Mouse (Mus musculus): Measurements from ENCODE around the gene Zbtb2.

Zbtb2 gene

DNA sequence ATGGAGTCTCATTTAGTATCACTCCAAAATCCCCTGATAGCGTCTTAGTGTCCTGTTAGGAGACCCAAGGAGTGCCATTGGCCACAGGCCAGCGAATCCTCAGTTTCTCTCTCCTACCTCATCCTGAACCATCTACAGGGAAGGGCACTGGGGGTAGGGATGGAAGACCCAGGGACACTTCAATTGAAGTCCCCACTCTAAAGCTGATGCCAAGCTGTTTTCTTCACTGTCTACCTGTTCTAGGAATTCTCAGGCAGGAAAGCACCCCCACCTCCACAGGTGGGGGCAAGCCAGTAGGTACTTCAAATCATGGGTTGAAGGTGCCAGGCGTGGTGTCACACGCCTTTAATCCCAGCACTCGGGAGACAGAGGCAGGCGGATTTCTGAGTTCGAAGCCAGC is 3.7 kb downstream of the Zbtb2 start:
- no peak for DNase-seq

- DNase-seq = no peak
Measured at GRCm38 (mm10) chr10:4380748-4381147, 7.2 kb downstream of the Zbtb2 start.

DNA sequence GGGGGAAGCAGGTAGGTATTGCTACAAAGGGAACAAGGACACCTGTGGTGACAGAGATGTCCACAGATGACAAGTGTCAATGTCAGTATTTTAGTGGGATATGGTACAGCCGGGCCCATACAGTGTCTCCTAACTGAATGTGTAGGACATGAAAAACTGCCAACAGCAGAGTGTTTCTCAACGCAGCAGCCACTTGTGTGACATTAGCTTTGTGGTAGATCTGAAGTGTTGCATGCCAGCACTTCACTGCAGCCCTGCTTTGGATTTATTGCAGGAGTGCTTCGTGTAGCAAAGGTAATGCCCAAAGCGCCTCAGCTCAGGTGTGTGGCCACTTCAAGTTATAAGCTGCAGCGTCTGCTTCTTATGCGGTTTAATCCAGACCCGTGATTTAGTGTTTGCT is 11.0 kb downstream of the Zbtb2 start:
- no peak for DNase-seq

GRCm38 (mm10) chr10:4376461-4376860 is 11.4 kb downstream of the Zbtb2 start:
- no peak for DNase-seq

- DNase-seq = no peak
Measured at GRCm38 (mm10) chr10:4375267-4375666, 12.6 kb downstream of the Zbtb2 start.

GRCm38 (mm10) chr10:4374734-4375133 is 13.2 kb downstream of the Zbtb2 start:
- no peak for DNase-seq

- DNase-seq = no peak
Measured at GRCm38 (mm10) chr10:4374239-4374638, 13.7 kb downstream of the Zbtb2 start.

GRCm38 (mm10) chr10:4373558-4373957 is 14.3 kb downstream of the Zbtb2 start:
- no peak for DNase-seq

DNA sequence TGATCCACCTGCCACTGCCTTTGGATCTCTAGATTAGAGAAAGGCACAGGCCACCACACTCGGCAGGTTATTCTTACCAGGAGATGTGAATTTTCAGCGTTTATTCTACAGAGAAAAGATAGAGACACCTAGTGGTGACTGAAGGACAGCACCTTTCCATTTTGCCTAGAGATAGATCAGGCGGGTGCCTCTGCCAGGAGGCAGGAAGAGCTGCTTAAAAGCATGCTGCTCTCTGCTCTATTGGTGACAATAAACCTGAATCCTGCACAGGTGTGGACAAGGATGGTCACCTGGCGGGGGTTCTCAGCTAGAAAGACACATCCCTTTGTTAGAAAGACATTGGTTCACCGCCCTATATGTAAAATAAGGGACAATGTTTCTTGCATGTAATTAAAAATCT is 15.9 kb downstream of the Zbtb2 start:
- peak in 1 of 2 experiments; percentile 35 for DNase-seq

DNA sequence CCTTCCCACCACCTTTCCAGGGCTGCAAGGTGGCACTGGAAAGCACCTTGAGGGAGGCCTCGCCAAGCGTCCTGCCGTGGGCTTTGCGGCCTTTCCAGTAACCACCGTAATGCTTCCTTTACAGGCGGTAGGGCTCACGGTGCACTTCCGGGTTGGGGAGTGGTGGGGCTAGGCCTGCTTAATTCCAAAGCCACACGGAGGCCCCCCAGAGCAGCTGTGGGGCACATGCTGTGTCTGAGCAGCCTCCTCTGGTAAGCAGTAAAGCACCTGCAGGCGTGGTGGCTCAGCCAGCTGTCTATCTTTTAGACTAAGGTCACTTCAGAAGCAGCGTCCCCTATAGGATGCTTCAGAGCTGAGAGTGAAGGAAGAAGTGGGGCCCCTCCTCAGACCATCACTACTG is 17.8 kb downstream of the Zbtb2 start:
- peak; percentile 28 to 59 for DNase-seq

DNA sequence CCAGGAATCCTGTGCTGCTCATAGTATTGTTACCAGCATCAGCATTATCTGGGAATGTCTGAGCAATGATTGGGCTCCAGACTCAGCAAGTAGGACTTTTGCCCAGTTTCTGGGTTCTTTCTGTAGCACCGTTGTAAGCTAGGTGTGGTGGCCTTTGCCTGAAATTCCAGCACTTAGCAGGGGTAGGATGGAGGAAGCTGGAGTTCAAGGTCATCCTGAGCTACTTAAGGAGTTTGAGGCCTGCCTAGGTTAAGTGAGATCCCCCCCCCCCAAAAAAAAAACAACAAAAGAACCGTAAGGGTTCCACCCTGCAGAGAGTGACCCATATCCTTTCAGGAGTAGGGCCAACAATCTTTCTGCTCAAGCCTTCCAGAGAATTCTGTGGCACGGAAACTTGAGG is 23.3 kb downstream of the Zbtb2 start:
- DNase-seq = no peak

- no peak for DNase-seq
Measured at GRCm38 (mm10) chr10:4357435-4357834, 30.5 kb downstream of the Zbtb2 start.

DNA sequence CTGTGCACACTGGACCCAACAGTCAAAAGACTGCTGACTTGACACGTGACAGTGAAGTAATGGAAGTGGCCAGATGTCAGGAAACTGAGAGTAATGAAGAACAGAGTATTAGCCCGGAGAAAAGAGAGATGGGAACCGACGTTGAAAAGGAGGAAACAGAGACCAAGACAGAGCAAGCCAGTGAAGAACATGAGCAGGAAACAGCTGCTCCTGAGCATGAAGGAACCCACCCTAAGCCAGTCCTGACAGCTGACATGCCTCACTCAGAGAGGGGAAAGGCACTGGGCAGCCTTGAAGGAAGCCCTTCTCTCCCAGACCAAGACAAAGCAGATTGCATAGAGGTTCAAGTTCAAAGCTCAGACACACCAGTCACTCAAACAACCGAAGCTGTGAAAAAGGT is 31.3 kb downstream of the Zbtb2 start:
- no peak for DNase-seq

GRCm38 (mm10) chr10:4355882-4356451 is 31.9 kb downstream of the Zbtb2 start:
- DNase-seq = peak; percentile 48 to 54

GRCm38 (mm10) chr10:4354371-4355260 is 33.3 kb downstream of the Zbtb2 start:
- DNase-seq = no peak

DNA sequence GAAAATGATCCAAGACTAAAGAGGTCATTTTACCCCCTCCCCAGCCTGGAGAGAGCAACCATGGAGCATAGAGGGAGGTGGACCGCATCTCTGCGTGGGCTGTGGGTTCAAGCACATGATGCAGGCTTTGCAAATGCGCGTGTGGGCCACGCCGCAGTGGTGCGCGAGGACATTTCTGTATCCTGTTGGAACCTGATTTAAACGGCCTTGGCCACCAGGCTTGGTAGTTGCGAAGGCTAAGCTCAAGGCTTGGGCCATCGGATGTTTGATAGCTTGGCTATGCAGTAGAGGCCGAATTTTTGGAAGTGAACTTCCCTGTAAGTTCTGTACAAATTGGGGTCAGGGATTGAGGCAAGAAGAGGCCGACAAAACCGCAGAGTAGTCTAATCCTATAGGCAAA is 40.3 kb downstream of the Zbtb2 start:
- DNase-seq = no peak

DNA sequence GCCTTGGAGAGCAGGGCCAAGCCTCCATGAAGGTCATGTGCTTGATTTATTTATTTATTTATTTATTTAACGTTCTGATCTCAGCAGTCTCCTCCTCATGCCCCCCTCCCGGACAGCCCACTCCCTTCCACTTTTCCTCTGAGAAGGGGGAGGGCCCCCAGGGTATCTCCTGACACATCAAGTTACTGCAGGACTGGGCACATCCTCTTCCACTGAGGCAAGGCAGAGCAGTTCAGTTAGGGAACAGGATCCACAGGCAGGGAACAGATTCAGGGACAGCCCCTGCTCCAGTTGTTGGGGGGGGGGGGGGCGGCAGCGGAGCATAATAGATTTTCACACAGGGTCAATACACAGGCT is 40.8 kb downstream of the Zbtb2 start:
- DNase-seq = no peak

DNA sequence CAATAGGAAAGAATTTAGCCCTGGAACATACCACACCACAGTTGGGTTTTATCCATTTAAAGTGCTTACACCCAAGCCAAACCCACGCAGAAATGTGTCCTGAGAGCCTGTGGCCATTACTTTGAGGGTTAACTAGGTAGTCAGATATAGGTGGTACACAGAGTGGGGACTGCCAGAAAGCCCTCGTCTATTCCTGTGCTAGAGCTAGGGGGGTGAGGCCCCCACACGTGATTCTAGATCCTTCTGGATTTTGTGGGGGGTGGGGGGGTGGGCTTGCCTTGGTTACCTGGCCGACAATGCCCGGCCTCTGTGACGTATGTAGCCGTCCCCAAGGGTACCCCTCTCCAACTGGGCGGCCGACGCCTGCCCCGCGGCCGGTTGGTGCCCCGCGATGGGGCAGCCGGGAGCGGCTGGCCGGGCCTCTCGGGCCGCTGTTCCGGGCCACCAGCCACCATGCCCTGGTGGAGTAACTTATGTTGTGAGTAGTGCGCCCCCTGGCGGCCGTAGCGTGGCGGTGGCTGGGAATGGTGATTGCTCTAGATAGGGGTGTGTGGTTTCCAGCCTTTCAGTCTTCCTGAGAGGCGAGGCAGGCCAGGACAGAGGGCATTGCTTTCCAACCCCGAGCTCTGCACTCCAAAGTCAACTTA is 41.3 kb downstream of the Zbtb2 start:
- DNase-seq = peak; percentile 84 to 88

GRCm38 (mm10) chr10:4341430-4341829 is 46.5 kb downstream of the Zbtb2 start:
- peak; percentile 47 to 48 for DNase-seq

- no peak for DNase-seq
Measured at GRCm38 (mm10) chr10:4338863-4339461, 48.9 kb downstream of the Zbtb2 start.

GRCm38 (mm10) chr10:4334039-4334683 is 53.7 kb downstream of the Zbtb2 start:
- DNase-seq = peak; percentile 65 to 69

GRCm38 (mm10) chr10:4333319-4333718 is 54.6 kb downstream of the Zbtb2 start:
- DNase-seq = peak; percentile 37

Measured in thymus, postnatal 36 days (tissue).